Mouse (Mus musculus): ENCODE results near the gene Iqgap1. TPM values are rescaled to one million over a fixed set of nuclear protein-coding genes. Genes with fewer than 3 reads are reported as not detected.
"Not testable (repeated sequence)": the region's sequence is repeated elsewhere in the genome, so short reads cannot be mapped to it uniquely, and the experiment has no call there.

Gene Iqgap1
- total RNA-seq, 2 experiments from 2014 or later = 14.8 to 16.0 TPM

DNA sequence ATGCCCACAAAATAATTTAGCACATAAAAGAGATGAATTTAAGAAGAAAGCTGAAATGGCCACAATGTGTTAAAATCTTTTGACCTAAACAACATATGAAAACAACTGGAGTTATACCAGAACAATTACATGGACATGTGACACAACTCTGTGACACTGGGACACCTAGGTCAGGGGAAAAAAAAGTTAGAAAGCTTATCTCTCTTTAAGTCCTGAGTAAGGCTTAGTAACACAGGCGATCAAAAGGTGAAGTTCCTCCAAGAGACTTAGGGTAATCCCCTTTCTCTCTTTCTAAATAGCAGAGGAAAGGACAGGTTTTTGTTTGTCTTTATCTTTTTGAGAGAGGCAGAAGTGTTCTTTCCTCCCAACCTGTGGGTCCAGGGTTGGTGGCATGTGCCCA lies 14.5 kb upstream of the Iqgap1 start:
- TF ChIP-seq CTCF (IDR thresholded peaks at IDR 0.05) = no peak
- intact Hi-C loops (cut with DNase I) = no loop called here
- DNase-seq = no peak
- Histone ChIP-seq H3K4me3 (no peak overlapping the region), H3K27ac (no peak overlapping the region)

DNA sequence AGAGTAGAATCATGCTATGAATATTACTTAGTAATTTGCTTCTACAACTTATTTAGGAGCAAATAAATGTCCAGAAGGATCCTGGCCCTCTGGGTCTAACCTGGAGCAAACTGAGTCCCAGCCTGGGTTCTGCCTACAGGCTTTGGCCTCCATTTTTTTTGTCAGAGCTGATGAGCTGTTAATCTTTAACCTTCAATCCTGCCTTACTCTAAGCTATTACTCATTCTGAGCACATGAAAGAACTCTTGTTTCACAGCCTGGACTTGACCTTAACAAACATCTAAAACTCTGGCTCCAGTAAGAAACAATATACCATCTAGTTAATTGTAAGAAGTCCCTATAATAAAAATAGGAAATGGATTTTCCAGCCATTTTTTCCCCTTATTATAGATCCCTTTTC lies 14.0 kb upstream of the Iqgap1 start:
- Histone ChIP-seq H3K4me3 (no peak overlapping the region), H3K27ac (no peak overlapping the region)
- no peak for DNase-seq
- no peak for TF ChIP-seq CTCF (IDR thresholded peaks at IDR 0.05)
- intact Hi-C loops (cut with DNase I) = no loop called here

DNA sequence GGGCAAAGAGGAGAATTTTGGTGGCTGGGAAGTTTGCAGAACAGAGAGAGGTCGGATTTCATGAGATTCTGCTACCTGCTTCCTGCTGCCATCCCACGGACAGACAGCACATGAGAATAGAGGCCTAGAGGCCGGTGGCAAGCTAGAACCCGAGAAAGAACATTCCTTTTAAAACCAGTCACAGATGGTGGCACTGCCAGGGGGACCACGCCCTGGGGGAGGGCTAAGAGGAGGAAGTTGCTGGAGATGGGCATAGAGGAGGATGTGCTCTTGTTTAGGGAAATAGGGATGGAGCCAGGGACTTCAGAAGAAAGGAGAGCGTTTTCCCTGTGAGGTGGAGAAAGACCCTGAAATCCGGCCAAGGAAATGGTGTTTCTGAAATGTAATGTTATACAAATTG lies 12.5 kb upstream of the Iqgap1 start:
- Histone ChIP-seq H3K4me3 (no peak overlapping the region), H3K27ac (no peak overlapping the region)
- DNase-seq = no peak
- no peak for TF ChIP-seq CTCF (IDR thresholded peaks at IDR 0.05)
- intact Hi-C loops (cut with DNase I) = no loop called here

DNA sequence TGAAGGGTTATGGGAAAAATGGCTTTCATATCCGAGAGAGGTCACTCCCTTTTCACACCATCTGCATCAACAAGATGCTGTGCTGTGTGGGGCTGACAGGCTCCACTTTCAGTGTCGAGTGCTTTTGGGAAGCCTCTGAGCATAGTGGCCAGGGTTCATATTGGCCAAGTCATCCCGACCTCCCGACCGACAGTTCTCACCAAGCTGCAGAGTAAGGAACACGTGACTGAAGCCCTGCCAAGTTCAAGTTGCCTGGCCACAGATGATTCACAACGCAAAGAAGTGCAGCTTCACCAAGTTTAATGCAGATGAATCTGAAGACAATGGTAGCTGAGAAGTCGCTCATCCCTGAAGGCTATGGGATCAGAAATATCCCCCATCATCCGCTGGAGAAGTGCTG lies 12.0 kb upstream of the Iqgap1 start:
- Histone ChIP-seq H3K4me3 (no peak overlapping the region), H3K27ac (no peak overlapping the region)
- intact Hi-C loops (cut with DNase I) = no loop called here
- TF ChIP-seq CTCF (IDR thresholded peaks at IDR 0.05) = no peak
- DNase-seq = no peak

- 0 out of 2 replicates have a peak overlapping the region, but pooled peaks have one; percentile 35 for H3K27ac ChIP-seq
- intact Hi-C loops (cut with DNase I) = no loop called here
- no peak overlapping the region for H3K4me3 ChIP-seq
- DNase-seq = no peak
- TF ChIP-seq CTCF (IDR thresholded peaks at IDR 0.05) = no peak
These were observed 10.3 kb upstream of the Iqgap1 start for GRCm38 (mm10) chr7:80835984-80836652.

GRCm38 (mm10) chr7:80833651-80834532 lies 8.1 kb upstream of the Iqgap1 start:
- DNase-seq = no peak
- Histone ChIP-seq H3K27ac (no peak overlapping the region), H3K4me3 (no peak overlapping the region)
- intact Hi-C loops (cut with DNase I) = no loop called here
- no peak for TF ChIP-seq CTCF (IDR thresholded peaks at IDR 0.05)

DNA sequence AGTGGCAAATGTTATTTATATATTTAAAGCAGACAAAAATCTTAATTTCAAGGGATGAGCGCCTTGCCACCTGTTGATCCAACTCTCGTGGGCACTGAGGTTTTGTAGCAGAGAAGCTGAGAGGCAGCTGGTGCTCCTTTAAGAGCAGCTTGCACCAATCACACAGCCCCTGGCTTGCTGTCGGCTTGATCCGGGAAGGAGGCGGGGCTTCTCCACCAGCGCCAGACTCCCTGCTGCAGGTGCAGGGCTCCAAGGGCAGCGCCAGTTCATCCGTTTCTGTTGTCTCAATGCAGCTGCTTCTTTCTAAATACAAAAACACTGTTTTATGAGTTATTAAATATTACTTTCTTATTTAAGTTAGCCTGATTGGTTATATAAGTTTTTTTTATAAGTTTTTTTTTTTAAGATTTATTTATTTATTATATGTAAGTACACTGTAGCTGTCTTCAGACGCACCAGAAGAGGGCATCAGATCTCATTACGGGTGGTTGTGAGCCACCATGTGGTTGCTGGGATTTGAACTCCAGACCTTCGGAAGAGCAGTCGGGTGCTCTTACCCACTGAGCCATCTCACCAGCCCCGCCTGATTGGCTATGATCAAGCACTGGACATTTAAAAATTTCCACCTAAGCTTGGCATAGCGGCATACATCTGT lies 7.3 kb upstream of the Iqgap1 start:
- H3K4me3 ChIP-seq = peak overlapping the region; percentile 31
- H3K27ac ChIP-seq; intact Hi-C loops (cut with DNase I): not testable (repeated sequence)
- peak; percentile 72 for DNase-seq

- TF ChIP-seq CTCF (IDR thresholded peaks at IDR 0.05) = no peak
- Histone ChIP-seq H3K4me3 (no peak overlapping the region), H3K27ac (no peak overlapping the region)
- intact Hi-C loops (cut with DNase I) = no loop called here
- peak; percentile 42 for DNase-seq
These were observed 6.4 kb upstream of the Iqgap1 start for GRCm38 (mm10) chr7:80832191-80832590.

DNA sequence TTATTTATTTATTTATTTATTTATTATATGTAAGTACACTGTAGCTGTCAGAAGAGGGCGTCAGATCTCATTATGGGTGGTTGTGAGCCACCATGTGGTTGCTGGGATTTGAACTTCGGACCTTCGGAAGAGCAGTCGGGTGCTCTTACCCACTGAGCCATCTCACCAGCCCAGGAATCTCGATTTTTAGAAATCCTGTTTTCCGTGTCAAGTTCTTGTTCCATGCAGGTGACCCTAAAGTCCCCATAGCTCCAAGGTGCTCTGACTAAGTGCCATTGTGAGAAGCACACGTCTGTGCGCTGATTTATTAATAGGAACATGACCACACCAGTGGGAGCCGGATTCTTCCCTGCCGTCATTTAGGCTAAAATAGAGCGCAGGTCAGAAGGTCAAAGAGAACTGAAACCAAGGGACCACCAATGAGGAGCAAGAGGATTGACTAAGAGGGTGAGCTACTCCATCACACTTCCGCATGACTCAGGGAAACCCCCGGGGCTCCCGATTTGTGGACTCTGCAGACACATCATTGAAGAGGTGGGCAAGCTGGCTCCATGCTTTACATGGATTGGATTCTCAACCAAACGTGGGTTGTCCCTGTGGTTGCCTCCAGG lies 4.5 kb upstream of the Iqgap1 start:
- TF ChIP-seq CTCF (IDR thresholded peaks at IDR 0.05) = no peak
- DNase-seq = peak; percentile 30
- Histone ChIP-seq H3K27ac (peak overlapping the region; percentile 7; the same call in 1 of the 2 replicates), H3K4me3 (no peak overlapping the region)
- intact Hi-C loops (cut with DNase I) = no loop called here

- no peak overlapping the region for H3K4me3 ChIP-seq
- H3K27ac ChIP-seq = no peak overlapping the region
- no peak for TF ChIP-seq CTCF (IDR thresholded peaks at IDR 0.05)
- peak; percentile 49 for DNase-seq
- intact Hi-C loops (cut with DNase I) = no loop called here
These were observed 2.5 kb upstream of the Iqgap1 start for GRCm38 (mm10) chr7:80828146-80828860.

GRCm38 (mm10) chr7:80823875-80824682 lies 1.7 kb downstream of the Iqgap1 start:
- Histone ChIP-seq H3K4me3 (no peak overlapping the region), H3K27ac (no peak overlapping the region)
- intact Hi-C loops (cut with DNase I) = no loop called here
- no peak for TF ChIP-seq CTCF (IDR thresholded peaks at IDR 0.05)
- no peak for DNase-seq

Data from gastrocnemius, adult 2 months (tissue).